Mouse (Mus musculus) hindbrain, embryonic 14.5 days (tissue): ENCODE data around the gene Pafah1b1. TPM values are rescaled to one million over a fixed set of nuclear protein-coding genes. Genes with fewer than 3 reads are reported as not detected.

Experiments
- polyA plus RNA-seq: library from polyadenylated mRNA; unstranded; fragments of >200 nt; fragmentation: Nextera tagmentation; extraction: Ambion mirVana; gene quantifications from 2 replicates; pipeline ENCODE4 v1.2.1, GENCODE M21; 2014

Gene Pafah1b1
- polyA plus RNA-seq, 1 experiment from 2014 or later, result 111 TPM

Other genes starting within 250 kb of the Pafah1b1 start
- 11.2 and 12.0 TPM in 2 replicates for gene Rap1gap2, start 113.8 kb downstream of the Pafah1b1 start, polyA plus RNA-seq
- 3.5 and 5.0 TPM in 2 replicates for gene Ccdc92b, start 105.1 kb downstream of the Pafah1b1 start, polyA plus RNA-seq
- gene Cluh, start 75.2 kb downstream of the Pafah1b1 start, polyA plus RNA-seq, result 18.4 and 19.0 TPM in 2 replicates
- gene Mettl16, start 46.2 kb upstream of the Pafah1b1 start, polyA plus RNA-seq, result 35.2 and 36.8 TPM in 2 replicates
- gene Mnt, start 106.2 kb upstream of the Pafah1b1 start, polyA plus RNA-seq, result 8.3 and 8.8 TPM in 2 replicates
- gene Sgsm2, start 172.4 kb upstream of the Pafah1b1 start, polyA plus RNA-seq, result 23.7 and 28.9 TPM in 2 replicates
- gene Tsr1, start 173.4 kb upstream of the Pafah1b1 start, polyA plus RNA-seq, result 32.1 and 33.1 TPM in 2 replicates
- gene Smg6, start 201.2 kb upstream of the Pafah1b1 start, polyA plus RNA-seq, result 12.8 and 14.0 TPM in 2 replicates
- 43.2 and 51.8 TPM in 2 replicates for gene Srr, start 201.3 kb upstream of the Pafah1b1 start, polyA plus RNA-seq